In the genomic region with DNA sequence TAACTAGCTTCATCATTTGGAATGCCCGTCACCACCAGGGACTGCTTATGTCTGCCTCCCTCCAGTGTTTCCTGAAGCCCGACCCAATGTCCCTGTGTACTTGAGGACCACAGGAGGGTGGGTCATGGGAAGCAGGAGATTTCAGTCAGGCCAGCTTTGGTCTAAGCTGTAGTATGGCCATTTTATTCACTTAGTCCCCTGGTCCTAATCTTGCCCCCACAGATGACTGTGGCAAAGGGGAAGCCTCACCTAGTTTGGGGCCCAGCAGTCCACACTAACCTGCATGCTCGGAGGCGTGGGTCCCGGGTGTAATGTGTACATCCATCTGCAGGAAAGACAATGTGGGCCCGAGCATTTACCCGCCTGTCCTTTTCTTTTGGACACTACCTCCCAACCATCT, we compare ENCODE assay signal across 10 mouse cellular contexts. TPM values are rescaled to one million over a fixed set of nuclear protein-coding genes. Genes with fewer than 3 reads are reported as not detected.
DNase-seq lines count a peak whose midpoint lies in the region; ATAC-seq and TF ChIP-seq lines count a peak whose summit lies in the region.
"Had no signal": no experiment of that assay in that cellular context is flagged by ENCODE, and none has a peak within 500 bp of the region (broad histone marks: within the 10 kb centered on the region; RNA-seq: fewer than 3 reads in every experiment).

No protein-coding gene starts in this region.

- no peaks in the 10 kb centered on the region for H3K9me3 ChIP-seq in liver, embryonic 16.5 days (replicated peaks; ENCODE audit: control insufficient read depth, low read length)

- TF ChIP-seq CTCF in gastrocnemius, adult 2 months (IDR thresholded peaks at IDR 0.05) = no peak

- no peak for DNase-seq in gastrocnemius, adult 2 months
- no peak for DNase-seq in gastrocnemius, postnatal 10 days
- peak; percentile 1 for DNase-seq in thymus, postnatal 14 days
- DNase-seq in thymus, adult 18-20 months = no peak
- DNase-seq in left cerebral cortex, postnatal 10 days (ENCODE audit: extremely low spot score in 1 of 2, low spot score in 2 of 2) = no peak
- no peak for DNase-seq in gastrocnemius, postnatal 14 days
- DNase-seq: retina, postnatal 1 day had no signal

- peak overlapping the region; percentile 92 for H3K4me2 ChIP-seq in liver, embryonic 16.5 days (ENCODE audit: low read depth, low read length)

- no peak overlapping the region for H3K27ac ChIP-seq in gastrocnemius, adult 2 months
- no peak overlapping the region for H3K27ac ChIP-seq in liver, embryonic 16.5 days (ENCODE audit: low read length)

- H3K27me3 ChIP-seq in liver, embryonic 16.5 days (ENCODE audit: control insufficient read depth, insufficient read depth, low read depth, low read length) = no peaks in the 10 kb centered on the region

- WGBS in liver, embryonic 16.5 days (ENCODE audit: insufficient replicate concordance) = 58% methylated on average over 7 of the region's 7 CpGs

- peaks cover 16% of the 10 kb centered on the region for H3K4me1 ChIP-seq in liver, embryonic 16.5 days (ENCODE audit: control insufficient read depth, low read depth, low read length)

- intact Hi-C loops in gastrocnemius, adult 2 months (cut with DNase I) = no loop called here
- intact Hi-C loops in left cerebral cortex, postnatal 10 days (cut with DNase I) = loop anchor here (5.0 kb wide), 1 partner anchor 38 kb away; no protein-coding TSS in a partner anchor
- intact Hi-C loops in gastrocnemius, postnatal 14 days (cut with DNase I; ENCODE audit: low total_unique reads) = loop anchor here (5.0 kb wide), 1 partner anchor 38 kb away; no protein-coding TSS in a partner anchor

- H3K36me3 ChIP-seq in liver, embryonic 16.5 days (ENCODE audit: control insufficient read depth, insufficient read depth) = no peaks in the 10 kb centered on the region

- no peak for ATAC-seq in liver, embryonic 16.5 days (ENCODE audit: low read depth)
- no peak for ATAC-seq in megakaryocyte-erythroid progenitor cell, adult 5-6 weeks (replicated peaks; ENCODE audit: low FRiP score, low TSS enrichment, poor library complexity, severe bottlenecking)

- no peak overlapping the region; the same call in 1 of the 2 replicates for H3K9ac ChIP-seq in liver, embryonic 16.5 days (ENCODE audit: low read depth, low read length)

- peak overlapping the region; percentile 77 for H3K4me3 ChIP-seq in gastrocnemius, adult 2 months
- H3K4me3 ChIP-seq in liver, embryonic 16.5 days (ENCODE audit: low read depth, low read length) = peak overlapping the region; percentile 91

RNA-seq across cellular contexts. Expression of gene Ciao2b, which starts 1.5 kb away (rescaled TPM):
- total RNA-seq in gastrocnemius, adult 2 months (2021) = 10 to 100 TPM; 33.8 to 42.3 TPM
- total RNA-seq in gastrocnemius, postnatal 10 days (2021) = 10 to 100 TPM; 38.3 to 48.5 TPM
- 38.0 and 42.8 TPM in 2 replicates for polyA plus RNA-seq in liver, embryonic 16.5 days (2015; fragmentation: Nextera tagmentation; extraction: Ambion mirVana)
- total RNA-seq in left cerebral cortex, postnatal 10 days (2021) = 10 to 100 TPM; 28.5 to 30.7 TPM
- total RNA-seq in megakaryocyte-erythroid progenitor cell, adult 5-6 weeks (2014; fragmentation: Nextera tagmentation) = 51.5 and 66.1 TPM in 2 replicates
- 26.4 and 27.7 TPM in 2 replicates for total RNA-seq in megakaryocyte-erythroid progenitor cell, adult 5-6 weeks (2017)
- total RNA-seq in gastrocnemius, postnatal 14 days (2021) = 10 to 100 TPM; 27.1 to 32.0 TPM

RNA-seq across cellular contexts. Expression of gene Rrad, which starts 9.1 kb away (rescaled TPM):
- 1 to 10 TPM; 2.8 to 3.1 TPM for total RNA-seq in gastrocnemius, adult 2 months (2021)
- total RNA-seq in gastrocnemius, postnatal 10 days (2021) = 10 to 100 TPM; 17.0 to 34.2 TPM
- polyA plus RNA-seq in liver, embryonic 16.5 days (2015; fragmentation: Nextera tagmentation; extraction: Ambion mirVana) = 0.78 and 1.3 TPM in 2 replicates
- 1 to 10 TPM; 4.9 to 5.3 TPM for total RNA-seq in left cerebral cortex, postnatal 10 days (2021)
- 1.1 TPM in 1 of 2 replicates, not detected in the other for total RNA-seq in megakaryocyte-erythroid progenitor cell, adult 5-6 weeks (2014; fragmentation: Nextera tagmentation)
- total RNA-seq in megakaryocyte-erythroid progenitor cell, adult 5-6 weeks (2017) = 0.19 and 0.94 TPM in 2 replicates
- 10 to 100 TPM in 1 of 2 experiments, 1 to 10 TPM in 1; 3.7 to 15.5 TPM for total RNA-seq in gastrocnemius, postnatal 14 days (2021)

RNA-seq across cellular contexts. Expression of gene Cdh16, which starts 16.0 kb away (rescaled TPM):
- not detected for total RNA-seq in gastrocnemius, adult 2 months (2021)
- total RNA-seq in gastrocnemius, postnatal 10 days (2021) = under 1 TPM; 0.54 to 0.63 TPM
- polyA plus RNA-seq in liver, embryonic 16.5 days (2015; fragmentation: Nextera tagmentation; extraction: Ambion mirVana) = 0.24 and 0.32 TPM in 2 replicates
- total RNA-seq in left cerebral cortex, postnatal 10 days (2021) = not detected
- not detected in 2 replicates for total RNA-seq in megakaryocyte-erythroid progenitor cell, adult 5-6 weeks (2014; fragmentation: Nextera tagmentation)
- total RNA-seq in megakaryocyte-erythroid progenitor cell, adult 5-6 weeks (2017) = not detected in 2 replicates
- total RNA-seq in gastrocnemius, postnatal 14 days (2021) = not detected
- total RNA-seq: hematopoietic stem cell, adult 5-6 weeks had no signal

RNA-seq across cellular contexts. Expression of gene Pdp2, which starts 49.0 kb away (rescaled TPM):
- 1 to 10 TPM; 4.0 to 4.6 TPM for total RNA-seq in gastrocnemius, adult 2 months (2021)
- 1 to 10 TPM; 3.8 to 4.7 TPM for total RNA-seq in gastrocnemius, postnatal 10 days (2021)
- 3.4 and 3.9 TPM in 2 replicates for polyA plus RNA-seq in liver, embryonic 16.5 days (2015; fragmentation: Nextera tagmentation; extraction: Ambion mirVana)
- total RNA-seq in left cerebral cortex, postnatal 10 days (2021) = 10 to 100 TPM; 10.1 to 10.4 TPM
- 8.6 and 9.5 TPM in 2 replicates for total RNA-seq in megakaryocyte-erythroid progenitor cell, adult 5-6 weeks (2014; fragmentation: Nextera tagmentation)
- 10.2 and 10.4 TPM in 2 replicates for total RNA-seq in megakaryocyte-erythroid progenitor cell, adult 5-6 weeks (2017)
- total RNA-seq in gastrocnemius, postnatal 14 days (2021) = 1 to 10 TPM; 3.9 to 4.7 TPM
